Mouse (Mus musculus) midbrain, embryonic 15.5 days (tissue): ENCODE results near the gene Olfr1396. TPM values are rescaled to one million over a fixed set of nuclear protein-coding genes. Genes with fewer than 3 reads are reported as not detected.
"Not testable (repeated sequence)": the region's sequence is repeated elsewhere in the genome, so short reads cannot be mapped to it uniquely, and the experiment has no call there.

Source experiments
- ATAC-seq: fragments of 200-750 bp; cut with Nextera tagmentation; replicated peaks from 2 replicates; pipeline ENCODE4 v1.8.0; 2017; ENCODE audit warnings: moderate TSS enrichment
- H3K27ac ChIP-seq: fragments of 300-500 bp; sonication (generic); 2 replicates; pipeline ENCODE4 v1.5.1; 2015; ENCODE audit warnings: mild to moderate bottlenecking, inconsistent platforms
- H3K27me3 ChIP-seq: fragments of 300-500 bp; sonication (generic); replicated peaks from 2 replicates; pipeline ENCODE4 v1.6.1; 2015; ENCODE audit warnings: inconsistent platforms
- H3K36me3 ChIP-seq: fragments of 300-500 bp; sonication (generic); replicated peaks from 2 replicates; pipeline ENCODE4 v1.6.1; 2015; ENCODE audit warnings: inconsistent platforms
- H3K4me1 ChIP-seq: fragments of 300-500 bp; sonication (generic); 2 replicates; pipeline ENCODE4 v1.6.1; 2015; ENCODE audit warnings: inconsistent platforms
- H3K4me2 ChIP-seq: fragments of 300-500 bp; sonication (generic); 2 replicates; pipeline ENCODE4 v1.6.1; 2015; ENCODE audit warnings: inconsistent platforms, mild to moderate bottlenecking, moderate library complexity
- H3K4me3 ChIP-seq: fragments of 300-500 bp; sonication (generic); 2 replicates; pipeline ENCODE4 v1.5.1; 2015; ENCODE audit warnings: mild to moderate bottlenecking, inconsistent platforms
- H3K9ac ChIP-seq: fragments of 300-500 bp; sonication (generic); 2 replicates; pipeline ENCODE4 v1.6.1; 2015; ENCODE audit warnings: mild to moderate bottlenecking, inconsistent platforms
- H3K9me3 ChIP-seq: fragments of 300-500 bp; sonication (generic); 2 replicates; pipeline ENCODE4 v1.6.1; 2016; ENCODE audit warnings: inconsistent platforms
- WGBS: fragments of 180-500 bp; shearing (Covaris S2); methylation state at CpG from one replicate; pipeline ENCODE4 v1.1.7; 2015; ENCODE audit warnings: mixed read lengths; 5-methylcytosine and 5-hydroxymethylcytosine counted together
- polyA plus RNA-seq: library from polyadenylated mRNA; unstranded; fragments of >200 nt; fragmentation: Nextera tagmentation; extraction: Ambion mirVana; gene quantifications from 2 replicates; pipeline ENCODE4 v1.2.1, GENCODE M21; 2015

Olfr1396 gene
- polyA plus RNA-seq, 1 experiment from 2014 or later: not detected

GRCm38 (mm10) chr11:49068358-49068757 lies 46.3 kb downstream of the Olfr1396 start:
- Histone ChIP-seq H3K4me1 (no peaks in the 10 kb centered on the region), H3K4me3 (no peak overlapping the region), H3K4me2 (no peak overlapping the region), H3K27ac (no peak overlapping the region), H3K27me3 (no peaks in the 10 kb centered on the region), H3K36me3 (no peaks in the 10 kb centered on the region), H3K9ac (no peak overlapping the region), H3K9me3 (no peaks in the 10 kb centered on the region)
- WGBS: 89% methylated on average over 1 of the region's 1 CpGs
- no peak for ATAC-seq

GRCm38 (mm10) chr11:49063713-49064469 lies 50.8 kb downstream of the Olfr1396 start, which contains the start of gene Tgtp2:
Gene Tgtp2 (minus strand): TSS chr11:49064206.
- not testable (repeated sequence) for H3K27me3 ChIP-seq, ATAC-seq, H3K27ac ChIP-seq, H3K9ac ChIP-seq, H3K4me2 ChIP-seq, H3K36me3 ChIP-seq, H3K4me3 ChIP-seq, H3K9me3 ChIP-seq, H3K4me1 ChIP-seq
- whole genome bisulfite sequencing: 82% methylated on average over 5 of the region's 5 CpGs

GRCm38 (mm10) chr11:49061865-49062264 lies 52.8 kb downstream of the Olfr1396 start:
- not testable (repeated sequence) for ATAC-seq, H3K9ac ChIP-seq
- 71% methylated on average over 2 of the region's 2 CpGs for WGBS

GRCm38 (mm10) chr11:49060061-49060460 lies 54.6 kb downstream of the Olfr1396 start:
- not testable (repeated sequence) for H3K9ac ChIP-seq, H3K4me1 ChIP-seq, H3K4me3 ChIP-seq, ATAC-seq, H3K36me3 ChIP-seq, H3K27me3 ChIP-seq, H3K27ac ChIP-seq, H3K4me2 ChIP-seq, H3K9me3 ChIP-seq
- WGBS: 69% methylated on average over 2 of the region's 3 CpGs

More at GRCm38 (mm10) chr11:49061865-49062264, 52.8 kb downstream of the Olfr1396 start:
- H3K9me3 ChIP-seq, H3K4me1 ChIP-seq, H3K27ac ChIP-seq, H3K27me3 ChIP-seq, H3K4me3 ChIP-seq, H3K36me3 ChIP-seq, H3K4me2 ChIP-seq: not testable (repeated sequence)

Other genes with a start within 250 kb of the Olfr1396 start
- gene Irgm1, start 243.2 kb downstream of the Olfr1396 start, polyA plus RNA-seq: 2.3 and 4.6 TPM in 2 replicates
- gene Gm5431, start 212.7 kb downstream of the Olfr1396 start, polyA plus RNA-seq: 0.05 and 0.45 TPM in 2 replicates
- 1.3 and 1.8 TPM in 2 replicates for gene Psme2b, start 168.7 kb downstream of the Olfr1396 start, polyA plus RNA-seq
- gene Olfr56, start 136.0 kb downstream of the Olfr1396 start, polyA plus RNA-seq: not detected in 2 replicates
- 0.33 and 0.37 TPM in 2 replicates for gene 9930111J21Rik1, start 135.5 kb downstream of the Olfr1396 start, polyA plus RNA-seq
- not detected in 2 replicates for gene Gm12185, start 122.6 kb downstream of the Olfr1396 start, polyA plus RNA-seq
- not detected in 2 replicates for gene Tgtp1, start 120.7 kb downstream of the Olfr1396 start, polyA plus RNA-seq
- 0.37 and 0.38 TPM in 2 replicates for gene 9930111J21Rik2, start 63.6 kb downstream of the Olfr1396 start, polyA plus RNA-seq
- gene Tgtp2, start 50.7 kb downstream of the Olfr1396 start, polyA plus RNA-seq: 0.68 TPM in 1 of 2 replicates, not detected in the other
- gene Ifi47, start 38.3 kb downstream of the Olfr1396 start, polyA plus RNA-seq: 0.35 and 0.56 TPM in 2 replicates
- gene Olfr1395, start 27.4 kb upstream of the Olfr1396 start, polyA plus RNA-seq: not detected in 2 replicates
- not detected in 2 replicates for gene Olfr1394, start 39.5 kb upstream of the Olfr1396 start, polyA plus RNA-seq
- gene Btnl9, start 72.3 kb upstream of the Olfr1396 start, polyA plus RNA-seq: 0.09 and 0.15 TPM in 2 replicates
- gene Zfp62, start 88.4 kb upstream of the Olfr1396 start, polyA plus RNA-seq: 45.1 and 46.0 TPM in 2 replicates
- 35.3 and 35.4 TPM in 2 replicates for gene Mgat1, start 129.3 kb upstream of the Olfr1396 start, polyA plus RNA-seq
- gene Olfr1393, start 163.4 kb upstream of the Olfr1396 start, polyA plus RNA-seq: 0.05 TPM in 1 of 2 replicates, not detected in the other
- gene Olfr1392, start 170.4 kb upstream of the Olfr1396 start, polyA plus RNA-seq: 0.04 and 0.05 TPM in 2 replicates
- not detected in 2 replicates for gene Olfr10, start 189.9 kb upstream of the Olfr1396 start, polyA plus RNA-seq
- gene Olfr1391, start 207.9 kb upstream of the Olfr1396 start, polyA plus RNA-seq: not detected in 2 replicates
- gene Olfr1390, start 220.3 kb upstream of the Olfr1396 start, polyA plus RNA-seq: not detected in 2 replicates